Mouse (Mus musculus) intestine, postnatal 0 days (tissue): ENCODE measurements around the gene Necab2. TPM values are rescaled to one million over a fixed set of nuclear protein-coding genes. Genes with fewer than 3 reads are reported as not detected.
A peak's percentile ranks its signal among the peaks of the same experiment; 100 is the strongest.

Source experiments
- ATAC-seq: fragments of 200-750 bp; cut with Nextera tagmentation; 2 replicates; pipeline ENCODE4 v1.8.0; 2017; ENCODE audit warnings: mild to moderate bottlenecking, moderate TSS enrichment, moderate library complexity
- H3K27ac ChIP-seq: fragments of 300-500 bp; sonication (generic); 2 replicates; pipeline ENCODE4 v1.5.1; 2014; ENCODE audit warnings: mild to moderate bottlenecking, low read depth, low read length, moderate library complexity
- H3K27me3 ChIP-seq: fragments of 300-500 bp; sonication (generic); replicated peaks from 2 replicates; pipeline ENCODE4 v1.6.1; 2014; ENCODE audit warnings: low read length, mixed read lengths; ENCODE audit not compliant: control insufficient read depth, insufficient read depth
- H3K36me3 ChIP-seq: fragments of 300-500 bp; sonication (generic); 2 replicates; pipeline ENCODE4 v1.6.1; 2014; ENCODE audit warnings: mild to moderate bottlenecking, moderate library complexity; ENCODE audit not compliant: control insufficient read depth, insufficient read depth
- H3K4me1 ChIP-seq: fragments of 300-500 bp; sonication (generic); replicated peaks from 2 replicates; pipeline ENCODE4 v1.6.1; 2014; ENCODE audit warnings: antibody characterized with exemption, low read length, mixed read lengths; ENCODE audit not compliant: control insufficient read depth, insufficient read depth
- H3K4me2 ChIP-seq: fragments of 300-500 bp; sonication (generic); replicated peaks from 2 replicates; pipeline ENCODE4 v1.6.1; 2014; ENCODE audit warnings: low read depth, mild to moderate bottlenecking, moderate library complexity
- H3K4me3 ChIP-seq: fragments of 300-500 bp; sonication (generic); 2 replicates; pipeline ENCODE4 v1.5.1; 2014; ENCODE audit warnings: low read depth, low read length
- H3K9ac ChIP-seq: fragments of 300-500 bp; sonication (generic); 2 replicates; pipeline ENCODE4 v1.6.1; 2014; ENCODE audit warnings: mild to moderate bottlenecking, low read depth, low read length
- H3K9me3 ChIP-seq: fragments of 300-500 bp; sonication (generic); 2 replicates; pipeline ENCODE4 v1.6.1; 2016; ENCODE audit warnings: mixed run types; ENCODE audit not compliant: control insufficient read depth
- CTCF ChIP-seq: sonication (generic); IDR thresholded peaks from 2 replicates; pipeline ENCODE4 v1.5.1; 2016; ENCODE audit warnings: low read depth, mild to moderate bottlenecking, control low read depth, antibody characterized with exemption, moderate library complexity
- WGBS: fragments of 180-500 bp; shearing (Covaris S2); extraction: QIAGEN DNeasy Blood & Tissue Kit; methylation state at CpG from one replicate; pipeline ENCODE4 v1.1.7; 2014; 5-methylcytosine and 5-hydroxymethylcytosine counted together
- polyA plus RNA-seq: library from polyadenylated mRNA; unstranded; fragments of >200 nt; fragmentation: Nextera tagmentation; extraction: Ambion mirVana; gene quantifications from 2 replicates; pipeline ENCODE4 v1.2.1, GENCODE M21; 2015

The Necab2 gene
- polyA plus RNA-seq, 1 experiment from 2014 or later: 1.3 TPM

DNA sequence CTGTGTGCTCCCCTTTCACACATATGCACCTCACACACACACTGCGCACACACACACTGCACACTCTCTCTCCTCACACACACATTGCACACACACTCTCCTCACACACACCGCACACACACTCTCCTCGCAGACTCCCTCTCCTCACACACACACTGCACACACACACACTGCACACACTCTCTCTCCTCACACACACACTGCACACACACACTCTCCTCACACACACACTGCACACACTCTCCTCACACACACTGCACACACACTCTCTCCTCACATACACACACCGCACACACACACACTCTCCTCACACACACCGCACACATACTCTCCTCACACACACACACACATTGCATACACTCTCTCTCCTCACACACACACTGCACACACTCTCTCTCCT lies 41.9 kb upstream of the Necab2 start:
- Histone ChIP-seq H3K9ac (no peak overlapping the region), H3K4me2 (no peak overlapping the region), H3K9me3 (no peaks in the 10 kb centered on the region), H3K36me3 (peaks cover 59% of the 10 kb centered on the region), H3K4me3 (no peak overlapping the region), H3K27me3 (no peaks in the 10 kb centered on the region), H3K27ac (no peak overlapping the region), H3K4me1 (0 out of 2 replicates have a peak, but pooled peaks cover 4% of the 10 kb centered on the region)
- no peak for TF ChIP-seq CTCF
- 95% methylated on average over 5 of the region's 5 CpGs for WGBS
- ATAC-seq: no peak

DNA sequence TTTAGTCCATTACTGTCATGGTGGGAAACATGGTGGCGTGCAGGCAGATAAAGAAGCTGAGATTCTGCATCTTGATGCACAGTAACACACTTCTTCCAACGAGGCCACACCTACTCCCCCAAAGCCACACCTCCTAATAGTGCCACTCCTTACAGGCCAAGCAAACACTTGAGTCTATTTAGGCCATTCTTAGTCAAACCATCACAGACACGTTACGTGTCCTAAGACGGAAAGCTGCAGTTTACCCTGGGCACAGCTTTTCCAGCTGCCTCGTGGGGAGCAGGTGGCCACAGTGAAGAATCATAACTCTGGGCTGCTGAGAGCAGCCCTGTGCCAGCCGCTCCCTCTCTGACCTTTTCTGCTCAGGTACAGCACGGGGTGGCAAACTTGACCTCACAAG lies 38.2 kb upstream of the Necab2 start:
- WGBS: 69% methylated on average over 8 of the region's 8 CpGs
- Histone ChIP-seq H3K9ac (no peak overlapping the region), H3K27me3 (no peaks in the 10 kb centered on the region), H3K27ac (no peak overlapping the region), H3K4me2 (no peak overlapping the region), H3K9me3 (no peaks in the 10 kb centered on the region), H3K4me3 (no peak overlapping the region), H3K36me3 (peaks cover 62% of the 10 kb centered on the region), H3K4me1 (no peaks in the 10 kb centered on the region)
- TF ChIP-seq CTCF: no peak
- no peak for ATAC-seq

DNA sequence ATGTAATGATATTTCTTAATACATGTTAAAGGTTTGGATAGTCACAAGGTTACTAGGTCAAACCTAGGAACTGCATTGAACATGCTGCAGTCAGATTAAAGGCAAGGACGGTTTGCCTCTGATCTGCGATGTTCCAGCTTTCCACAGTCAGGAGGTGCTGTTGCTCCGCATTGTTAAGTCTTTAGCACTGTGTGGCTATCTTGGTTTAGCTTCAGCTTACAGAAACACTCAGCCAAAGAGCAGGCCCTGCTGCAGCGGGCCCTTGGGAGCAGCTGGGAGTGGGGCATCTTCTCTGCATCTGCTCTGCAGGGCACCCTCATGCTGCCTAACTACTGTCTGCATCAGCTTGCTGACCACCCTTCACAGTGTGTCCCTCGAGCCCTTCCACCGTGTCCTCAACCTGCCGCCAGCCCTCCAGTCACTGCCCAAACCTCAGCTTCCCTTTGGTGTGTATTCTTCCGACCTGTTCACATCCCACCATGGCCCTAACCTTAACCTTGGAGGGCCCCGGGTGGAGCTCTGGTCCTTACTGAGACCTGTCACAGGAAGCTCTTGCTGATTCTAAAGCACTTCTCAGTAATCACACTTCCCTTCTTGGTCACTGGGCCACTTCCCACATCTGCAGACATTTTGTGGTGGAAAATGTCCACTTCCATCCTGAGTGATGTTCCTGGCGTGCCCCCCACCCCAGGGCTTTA lies 34.3 kb upstream of the Necab2 start:
- no peaks in the 10 kb centered on the region for H3K4me1 ChIP-seq
- no peaks in the 10 kb centered on the region for H3K9me3 ChIP-seq
- H3K27me3 ChIP-seq: no peaks in the 10 kb centered on the region
- TF ChIP-seq CTCF: peak; percentile 42
- WGBS: 56% methylated on average over 10 of the region's 10 CpGs
- H3K36me3 ChIP-seq: peaks cover 44% of the 10 kb centered on the region
- H3K9ac ChIP-seq: no peak overlapping the region
- peak overlapping the region; percentile 58; the same call in 1 of the 2 replicates for H3K4me2 ChIP-seq
- H3K4me3 ChIP-seq: no peak overlapping the region
- H3K27ac ChIP-seq: no peak overlapping the region
- ATAC-seq: no peak

DNA sequence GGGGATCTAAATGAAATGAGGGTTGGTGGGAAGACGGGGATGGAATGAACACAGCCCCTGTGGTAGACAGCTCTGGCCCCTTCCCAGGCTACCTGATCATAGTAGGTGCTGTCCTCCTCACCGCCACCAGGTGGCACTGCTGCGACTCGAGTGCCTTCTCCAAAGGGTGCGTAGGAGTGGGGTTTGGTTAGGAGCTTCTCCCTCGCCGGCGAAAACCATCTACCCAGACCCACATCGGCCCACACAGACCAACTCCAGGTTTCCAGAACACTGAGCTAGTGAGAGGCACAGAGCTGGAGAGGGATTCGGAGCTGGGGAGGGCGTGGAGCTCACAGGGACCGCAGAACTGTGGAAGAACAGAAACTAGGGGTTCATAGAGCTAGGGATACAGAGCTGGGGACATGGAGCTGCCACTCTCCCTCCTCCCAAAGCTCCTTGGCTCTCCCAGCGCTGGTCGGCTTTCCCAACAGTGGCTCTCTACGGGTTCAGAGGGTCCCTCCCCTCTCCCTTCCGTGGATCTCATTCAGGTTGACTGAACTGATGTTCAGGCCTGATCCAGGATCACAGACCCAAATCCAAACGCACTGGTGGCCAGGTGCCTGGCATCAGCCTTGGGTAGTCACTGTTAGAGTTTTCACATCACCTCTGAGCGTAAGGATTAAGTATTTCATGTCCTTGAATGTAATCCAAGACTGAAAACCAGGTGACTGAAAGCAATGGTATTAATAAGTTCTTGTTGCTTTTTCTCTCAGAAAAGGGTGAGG lies 33.6 kb upstream of the Necab2 start:
- Histone ChIP-seq H3K27ac (no peak overlapping the region), H3K4me2 (peak overlapping the region; percentile 58), H3K4me3 (no peak overlapping the region), H3K9ac (peak overlapping the region; percentile 32; the same call in 1 of the 2 replicates), H3K36me3 (peaks cover 38% of the 10 kb centered on the region), H3K27me3 (no peaks in the 10 kb centered on the region), H3K4me1 (no peaks in the 10 kb centered on the region), H3K9me3 (no peaks in the 10 kb centered on the region)
- WGBS: 13% methylated on average over 18 of the region's 18 CpGs
- TF ChIP-seq CTCF: peak; percentile 96
- peak; percentile 51; the same call in 1 of the 2 replicates for ATAC-seq

DNA sequence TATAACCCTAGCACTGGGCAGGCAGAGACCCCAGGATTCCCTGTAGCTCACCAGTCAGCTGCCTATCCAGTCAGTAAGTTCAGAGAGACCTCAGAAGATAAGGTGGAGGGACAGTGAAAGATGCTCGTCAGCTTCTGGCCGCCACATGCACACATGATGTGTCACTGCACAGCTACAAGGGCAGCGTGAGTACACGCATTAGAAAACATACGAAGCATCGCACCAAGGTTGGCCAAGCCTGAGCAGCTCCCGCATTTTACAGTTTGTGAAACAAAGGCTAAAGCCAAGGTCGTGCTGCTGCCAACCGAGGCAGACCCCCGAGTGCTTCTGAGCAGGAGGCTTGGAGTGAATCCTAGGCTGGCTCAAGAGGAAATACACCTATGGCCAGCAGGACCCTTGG lies 32.9 kb upstream of the Necab2 start:
- H3K27me3 ChIP-seq: no peaks in the 10 kb centered on the region
- H3K36me3 ChIP-seq: peaks cover 31% of the 10 kb centered on the region
- no peak for ATAC-seq
- no peak overlapping the region for H3K9ac ChIP-seq
- no peaks in the 10 kb centered on the region for H3K4me1 ChIP-seq
- no peak overlapping the region for H3K4me2 ChIP-seq
- no peak for TF ChIP-seq CTCF
- no peaks in the 10 kb centered on the region for H3K9me3 ChIP-seq
- H3K4me3 ChIP-seq: no peak overlapping the region
- no peak overlapping the region for H3K27ac ChIP-seq
- 86% methylated on average over 10 of the region's 10 CpGs for WGBS

DNA sequence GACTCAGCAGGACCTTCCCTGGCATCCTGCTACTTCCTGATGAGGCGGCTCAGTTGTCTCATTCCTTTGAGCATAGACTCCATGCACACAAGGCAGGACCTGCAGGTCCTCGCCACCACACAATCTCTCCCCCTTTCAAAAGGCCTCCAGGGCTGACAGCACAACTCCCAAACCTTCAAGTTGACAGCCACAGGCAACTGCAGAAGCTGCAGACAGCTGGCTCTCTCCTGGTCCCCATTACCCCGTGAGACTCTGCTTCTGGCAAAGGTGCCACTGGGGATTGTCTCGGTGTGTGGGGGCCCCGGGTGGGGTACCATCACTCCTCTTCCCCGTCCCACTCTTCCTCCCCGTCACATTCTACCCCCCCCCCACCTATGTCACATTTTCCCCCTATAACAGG lies 26.2 kb upstream of the Necab2 start:
- Histone ChIP-seq H3K4me2 (no peak overlapping the region), H3K9me3 (no peaks in the 10 kb centered on the region), H3K9ac (no peak overlapping the region), H3K36me3 (no peaks in the 10 kb centered on the region; the same call in 1 of the 2 replicates), H3K4me3 (no peak overlapping the region), H3K27me3 (no peaks in the 10 kb centered on the region), H3K4me1 (0 out of 2 replicates have a peak, but pooled peaks cover 2% of the 10 kb centered on the region), H3K27ac (no peak overlapping the region)
- TF ChIP-seq CTCF: no peak
- ATAC-seq: no peak
- 78% methylated on average over 7 of the region's 7 CpGs for WGBS
